Mouse (Mus musculus) liver, adult 2 months (tissue): ENCODE results near the gene Olfr411. TPM values are rescaled to one million over a fixed set of nuclear protein-coding genes. Genes with fewer than 3 reads are reported as not detected.

Experiments used
- DNase-seq: peaks from one replicate; pipeline ENCODE4 v3.0.0-alpha.2; 2011; ENCODE audit warnings: low read depth, low spot score; ENCODE audit errors: extremely low read depth
- H3K27ac ChIP-seq: fragments of 200-500 bp; replicated peaks from 2 replicates; pipeline ENCODE4 v1.5.1; 2012; ENCODE audit warnings: low read depth, mild to moderate bottlenecking, control low read depth, inconsistent platforms, low read length; ENCODE audit not compliant: insufficient read depth
- H3K27me3 ChIP-seq: fragments of 200-500 bp; 2 replicates; pipeline ENCODE4 v1.6.1; 2012; ENCODE audit warnings: mild to moderate bottlenecking, moderate library complexity, low read length, inconsistent platforms; ENCODE audit not compliant: control insufficient read depth, insufficient read depth
- H3K36me3 ChIP-seq: fragments of 200-500 bp; 2 replicates; pipeline ENCODE4 v1.6.1; 2012; ENCODE audit warnings: low read length, inconsistent platforms; ENCODE audit not compliant: control insufficient read depth, insufficient read depth
- H3K4me1 ChIP-seq: fragments of 200-500 bp; 2 replicates; pipeline ENCODE4 v1.6.1; 2011; ENCODE audit warnings: low read length; ENCODE audit not compliant: control insufficient read depth, insufficient read depth
- H3K4me3 ChIP-seq: fragments of 200-500 bp; 2 replicates; pipeline ENCODE4 v1.5.1; 2011; ENCODE audit warnings: low read depth, mild to moderate bottlenecking, control low read depth, low read length, moderate library complexity; ENCODE audit not compliant: insufficient read depth
- H3K79me2 ChIP-seq: fragments of 200-500 bp; 2 replicates; pipeline ENCODE4 v1.6.1; 2012; ENCODE audit warnings: inconsistent platforms, mild to moderate bottlenecking, low read length, moderate library complexity; ENCODE audit not compliant: control insufficient read depth, insufficient read depth
- H3K9ac ChIP-seq: fragments of 200-500 bp; 2 replicates; pipeline ENCODE4 v1.6.1; 2012; ENCODE audit warnings: low read depth, mild to moderate bottlenecking, control low read depth, inconsistent platforms, low read length
- CTCF ChIP-seq: fragments of 200-500 bp; IDR thresholded peaks from 2 replicates; pipeline ENCODE4 v1.5.1; 2011; ENCODE audit warnings: low read depth, low read length, control low read depth
- POLR2A ChIP-seq: fragments of 200-500 bp; IDR thresholded peaks from 2 replicates; pipeline ENCODE4 v1.6.1; 2011; ENCODE audit warnings: low read length, control low read depth; ENCODE audit not compliant: insufficient read depth; ENCODE audit errors: extremely low read depth
- WGBS: fragments of 180-500 bp; shearing (Covaris S2); methylation state at CpG from one replicate; pipeline ENCODE4 v1.1.7; 2018; 5-methylcytosine and 5-hydroxymethylcytosine counted together
- polyA plus RNA-seq: library from polyadenylated mRNA; depleted of rRNA; stranded (reverse); fragments of >200 nt; gene quantifications from 2 replicates; pipeline ENCODE4 v1.2.3, GENCODE M21; 2012
- total RNA-seq: library from RNA; depleted of rRNA; stranded (reverse); fragments of >200 nt; gene quantifications from 2 replicates; pipeline ENCODE4 v1.2.3, GENCODE M21; 2014

Olfr411 gene
- total and polyA plus RNA-seq, 2 experiments, result not detected

DNA sequence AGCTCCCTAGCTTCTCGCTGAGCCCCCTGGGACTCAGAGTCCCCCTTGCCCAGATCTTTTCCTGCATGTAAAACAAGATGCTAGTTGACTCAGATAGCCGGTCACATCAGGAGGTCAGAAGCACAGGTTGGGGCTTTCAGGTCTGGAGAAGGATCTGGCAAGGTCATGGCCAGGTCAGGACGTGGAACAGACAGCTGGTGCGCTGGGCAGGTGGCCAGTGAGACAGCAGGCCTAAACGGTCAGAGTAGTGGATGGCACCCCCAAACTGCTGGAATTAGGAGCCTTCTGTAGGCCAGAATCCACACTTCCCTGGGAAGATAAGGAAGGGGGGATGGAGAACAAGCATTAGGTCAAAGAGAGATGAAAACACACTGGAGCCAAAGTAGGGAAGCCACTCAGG is 34.8 kb upstream of the Olfr411 start:
- H3K9ac ChIP-seq, result no peak overlapping the region
- H3K27me3 ChIP-seq, result no peaks in the 10 kb centered on the region
- TF ChIP-seq CTCF (no peak), POLR2A (no peak)
- H3K4me1 ChIP-seq, result no peaks in the 10 kb centered on the region
- H3K79me2 ChIP-seq, result no peaks in the 10 kb centered on the region
- 71% methylated on average over 5 of the region's 5 CpGs for WGBS
- no peak overlapping the region for H3K27ac ChIP-seq
- no peak for DNase-seq
- no peak overlapping the region for H3K4me3 ChIP-seq
- H3K36me3 ChIP-seq, result no peaks in the 10 kb centered on the region

DNA sequence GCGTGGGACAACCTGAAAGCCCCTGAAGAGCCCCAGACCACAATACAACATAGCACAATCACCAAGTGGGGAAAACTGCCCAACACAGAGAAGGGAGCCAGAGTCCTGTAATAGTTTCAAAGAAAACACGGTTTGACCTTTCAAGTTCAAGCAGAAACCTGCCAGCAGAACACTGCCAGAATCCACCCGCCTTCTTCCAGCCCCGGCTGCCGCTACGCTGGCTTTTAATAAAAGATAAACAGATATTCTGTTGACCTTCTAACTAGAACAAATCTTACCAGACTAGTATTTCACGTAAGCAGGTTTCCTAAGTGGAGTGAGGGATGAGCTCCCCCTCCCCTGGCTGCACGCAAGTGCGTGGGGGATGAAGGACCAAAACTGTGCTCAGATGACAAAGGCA is 33.2 kb upstream of the Olfr411 start:
- Histone ChIP-seq H3K27me3 (no peaks in the 10 kb centered on the region), H3K79me2 (no peaks in the 10 kb centered on the region), H3K27ac (no peak overlapping the region), H3K9ac (no peak overlapping the region), H3K4me1 (no peaks in the 10 kb centered on the region), H3K4me3 (no peak overlapping the region), H3K36me3 (no peaks in the 10 kb centered on the region)
- 31% methylated on average over 9 of the region's 9 CpGs for WGBS
- no peak for TF ChIP-seq POLR2A
- TF ChIP-seq CTCF, result no peak
- peak; percentile 32 for DNase-seq

DNA sequence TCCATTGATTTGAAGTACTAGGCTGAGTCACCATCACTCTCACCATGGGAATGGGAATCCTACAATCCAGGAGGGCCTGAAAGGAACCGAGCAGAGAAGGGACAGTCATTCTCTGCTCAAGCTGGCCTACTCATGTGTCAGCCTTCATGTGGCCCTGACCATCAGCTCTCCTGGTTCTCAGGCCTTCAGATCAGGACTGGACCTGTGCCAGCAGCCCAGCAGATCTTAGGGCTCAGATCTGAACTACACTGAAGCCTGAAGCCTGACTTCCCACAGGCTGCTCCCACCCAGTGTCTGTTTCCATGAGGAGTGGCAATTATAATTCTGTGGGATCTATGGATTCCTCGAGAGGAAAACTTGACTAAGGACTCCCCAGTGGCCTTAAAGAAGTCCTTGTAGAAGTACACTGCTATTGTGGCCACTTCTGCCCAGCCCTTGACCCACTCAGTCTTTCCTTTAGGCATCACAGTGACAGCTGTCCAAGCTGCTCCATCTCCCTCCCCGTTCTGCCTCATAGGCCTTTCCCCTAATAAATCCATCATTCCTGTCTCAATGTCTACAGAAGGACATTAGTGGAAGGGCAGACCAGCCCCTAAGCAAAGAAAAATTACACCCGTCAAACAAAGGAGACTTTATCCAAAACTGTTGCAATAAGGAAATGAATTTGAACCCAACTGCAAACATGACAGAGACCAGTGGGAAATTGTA is 26.9 kb upstream of the Olfr411 start:
- no peak for DNase-seq
- 56% methylated on average over 4 of the region's 4 CpGs for WGBS
- Histone ChIP-seq H3K27me3 (no peaks in the 10 kb centered on the region), H3K79me2 (no peaks in the 10 kb centered on the region), H3K27ac (no peak overlapping the region), H3K9ac (no peak overlapping the region), H3K36me3 (no peaks in the 10 kb centered on the region), H3K4me3 (no peak overlapping the region), H3K4me1 (no peaks in the 10 kb centered on the region)
- TF ChIP-seq POLR2A, result no peak
- no peak for TF ChIP-seq CTCF

DNA sequence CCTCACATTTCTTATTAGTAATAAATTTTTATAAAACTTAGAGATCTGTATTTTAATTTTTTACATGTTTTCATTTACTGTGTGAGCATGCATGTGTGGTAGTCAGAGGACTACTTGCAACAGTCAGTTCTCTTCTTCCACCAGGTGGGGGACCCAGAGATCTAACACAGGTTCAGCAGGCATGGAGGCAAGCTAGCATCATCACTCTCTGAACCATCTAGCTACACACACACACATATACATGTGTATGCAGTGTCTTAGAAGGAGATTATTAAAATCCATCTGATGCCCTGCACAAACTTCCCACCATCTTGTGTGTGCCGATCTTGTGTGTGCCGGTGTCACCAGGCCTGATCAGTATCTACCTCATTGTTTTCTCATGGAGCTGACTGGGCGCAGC is 24.4 kb upstream of the Olfr411 start:
- WGBS, result 71% methylated on average over 3 of the region's 3 CpGs

DNA sequence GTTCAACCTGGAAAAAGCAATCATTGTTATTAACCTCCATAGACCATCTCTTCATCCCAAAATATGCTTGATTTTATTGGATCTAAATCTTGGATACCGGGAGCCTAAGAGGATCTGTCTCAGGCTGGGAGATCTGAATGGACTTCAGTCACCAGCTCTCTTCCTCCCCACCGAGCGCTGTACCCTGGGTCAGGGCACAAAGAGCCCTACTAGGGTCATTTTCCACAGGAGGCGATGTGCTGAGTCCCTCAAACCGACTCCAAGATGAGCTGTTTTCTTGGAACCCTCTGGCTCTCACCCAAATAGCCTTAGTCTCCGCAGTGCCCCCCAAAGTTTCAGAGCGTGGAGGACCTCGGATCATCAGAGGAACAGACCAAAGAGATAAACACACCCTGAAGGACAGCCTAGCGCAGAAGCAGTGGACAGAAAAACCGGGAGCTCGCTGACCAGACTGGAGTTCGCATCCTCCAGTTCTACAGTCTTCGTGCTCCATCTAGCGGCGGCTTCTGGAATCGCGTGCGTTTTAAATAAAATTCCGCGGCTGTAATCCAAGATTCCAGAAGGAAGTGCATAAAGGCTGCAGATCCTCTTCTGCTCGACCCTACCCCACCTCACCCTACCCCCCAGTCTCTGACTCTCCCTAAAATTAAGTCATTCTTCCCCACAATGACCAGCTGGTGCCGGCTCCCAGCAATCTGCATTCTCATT is 19.1 kb upstream of the Olfr411 start:
- DNase-seq, result peak; percentile 28
- Histone ChIP-seq H3K4me3 (no peak overlapping the region), H3K79me2 (no peaks in the 10 kb centered on the region), H3K4me1 (no peaks in the 10 kb centered on the region), H3K27me3 (no peaks in the 10 kb centered on the region), H3K27ac (no peak overlapping the region), H3K9ac (no peak overlapping the region), H3K36me3 (no peaks in the 10 kb centered on the region)
- WGBS, result 14% methylated on average over 22 of the region's 22 CpGs
- TF ChIP-seq CTCF (peak; percentile 85), POLR2A (no peak)

More for the DNA sequence above, 24.4 kb upstream of the Olfr411 start:
- no peaks in the 10 kb centered on the region for H3K4me1 ChIP-seq
- no peak overlapping the region for H3K4me3 ChIP-seq
- H3K27me3 ChIP-seq, result no peaks in the 10 kb centered on the region
- H3K79me2 ChIP-seq, result no peaks in the 10 kb centered on the region
- DNase-seq, result peak; percentile 10
- no peak overlapping the region for H3K27ac ChIP-seq
- no peak for TF ChIP-seq POLR2A
- peak; percentile 46; the same call in 1 of the 2 replicates for TF ChIP-seq CTCF
- H3K9ac ChIP-seq, result no peak overlapping the region
- H3K36me3 ChIP-seq, result no peaks in the 10 kb centered on the region

DNA sequence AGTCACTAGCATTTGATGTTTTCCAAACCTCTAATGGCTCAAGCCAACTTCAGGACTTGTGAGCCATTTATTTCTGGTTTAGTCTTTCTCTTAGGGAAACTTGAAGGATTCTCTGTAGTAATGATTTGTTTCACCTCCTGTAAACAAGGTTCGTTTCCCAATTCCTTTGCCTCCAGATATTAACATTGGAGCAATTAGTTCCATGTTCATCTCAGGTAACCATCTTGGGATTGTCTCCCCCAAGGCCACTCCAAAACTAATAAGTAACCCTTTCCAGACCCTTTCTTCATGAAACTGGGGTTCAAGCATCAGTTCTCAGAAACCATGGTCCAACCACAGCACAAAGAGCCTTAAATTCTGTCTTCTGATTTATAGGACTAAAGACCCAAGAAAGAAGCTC is 9.3 kb upstream of the Olfr411 start, which contains the start of gene Olfr412:
TSS of gene Olfr412 (plus strand) at position 301 of the 400 bp plus-strand sequence.
- H3K4me1 ChIP-seq, result no peaks in the 10 kb centered on the region
- no peaks in the 10 kb centered on the region for H3K36me3 ChIP-seq
- no peaks in the 10 kb centered on the region for H3K79me2 ChIP-seq
- no peak for TF ChIP-seq POLR2A
- TF ChIP-seq CTCF, result no peak
- H3K27me3 ChIP-seq, result no peaks in the 10 kb centered on the region
- H3K27ac ChIP-seq, result no peak within 1 kb of the TSS
- WGBS, result 76% methylated on average over 1 of the region's 1 CpGs
- no peak within 1 kb of the TSS for H3K9ac ChIP-seq
- H3K4me3 ChIP-seq, result no peak within 1 kb of the TSS
- DNase-seq, result no peak
